Comparison of ENCODE assay signal across 15 mouse cellular contexts in genomic region chr1:128080936-128081696, GRCm38 (mm10). TPM values are rescaled to one million over a fixed set of nuclear protein-coding genes. Genes with fewer than 3 reads are reported as not detected.
DNase-seq lines count a peak whose midpoint lies in the region; ATAC-seq lines count a peak whose summit lies in the region.
"Had no signal": no experiment of that assay in that cellular context is flagged by ENCODE, and none has a peak within 500 bp of the region (broad histone marks: within the 10 kb centered on the region; RNA-seq: fewer than 3 reads in every experiment).

No protein-coding gene starts in this region.

- WGBS in heart, embryonic 15.5 days: 59% methylated on average over 5 of the region's 5 CpGs

- peak; percentile 63; the same call in 1 of the 2 replicates for ATAC-seq in heart, embryonic 15.5 days (replicated peaks; ENCODE audit: insufficient number of reproducible peaks, insufficient read depth, low FRiP score, low read depth)
- ATAC-seq: forebrain, embryonic 16.5 days; midbrain, embryonic 15.5 days had no signal

- intact Hi-C loops in left cerebral cortex, postnatal 4 days (cut with DNase I): no loop called here

- no peaks in the 10 kb centered on the region for H3K27me3 ChIP-seq in heart, embryonic 15.5 days
- H3K27me3 ChIP-seq: kidney, embryonic 15.5 days; liver, embryonic 15.5 days; midbrain, embryonic 15.5 days had no signal

- no peak overlapping the region for H3K4me2 ChIP-seq in heart, embryonic 15.5 days
- H3K4me2 ChIP-seq: kidney, embryonic 15.5 days; liver, embryonic 15.5 days; midbrain, embryonic 15.5 days had no signal

- peaks cover 10% of the 10 kb centered on the region for H3K4me1 ChIP-seq in heart, embryonic 15.5 days (replicated peaks)
- H3K4me1 ChIP-seq: kidney, embryonic 15.5 days; liver, embryonic 15.5 days; midbrain, embryonic 15.5 days had no signal

- DNase-seq in cerebellum, postnatal 10 days: peak; percentile 26 to 40
- DNase-seq in cerebellum, postnatal 4 days (ENCODE audit: low spot score in 2 of 2): no peak
- DNase-seq in left cerebral cortex, postnatal 4 days: peak; percentile 10
- no peak for DNase-seq in left cerebral cortex, adult 18-20 months (ENCODE audit: low spot score in 2 of 2)
- DNase-seq in skeletal muscle tissue, adult 2 months (ENCODE audit: low read depth, low spot score): peak; percentile 25
- no peak for DNase-seq in urinary bladder, postnatal 10 days (ENCODE audit: low spot score)
- no peak for DNase-seq in thymus, postnatal 36 days
- DNase-seq: cerebellum, adult 18-20 months; right cerebral cortex, postnatal 4 days; thymus, postnatal 4 days had no signal

- H3K9ac ChIP-seq in heart, embryonic 15.5 days: no peak overlapping the region
- H3K9ac ChIP-seq: kidney, embryonic 15.5 days; liver, embryonic 15.5 days; midbrain, embryonic 15.5 days had no signal

- no peak overlapping the region for H3K4me3 ChIP-seq in heart, embryonic 15.5 days
- H3K4me3 ChIP-seq: kidney, embryonic 15.5 days; liver, embryonic 15.5 days; midbrain, embryonic 15.5 days had no signal

- H3K27ac ChIP-seq in heart, embryonic 15.5 days: peak overlapping the region; percentile 47
- H3K27ac ChIP-seq: kidney, embryonic 15.5 days; liver, embryonic 15.5 days; midbrain, embryonic 15.5 days had no signal

- no peaks in the 10 kb centered on the region for H3K36me3 ChIP-seq in heart, embryonic 15.5 days
- H3K36me3 ChIP-seq: liver, embryonic 15.5 days; midbrain, embryonic 15.5 days had no signal

- H3K9me3 ChIP-seq in heart, embryonic 15.5 days (replicated peaks): no peaks in the 10 kb centered on the region
- H3K9me3 ChIP-seq: kidney, embryonic 15.5 days; liver, embryonic 15.5 days; midbrain, embryonic 15.5 days had no signal

RNA-seq across cellular contexts. Expression of gene Zranb3, which starts 21.7 kb away (rescaled TPM):
- 10 to 100 TPM in 1 of 2 experiments, 1 to 10 TPM in 1; 8.4 to 11.0 TPM for total RNA-seq in left cerebral cortex, postnatal 4 days (2021)
- total RNA-seq in left cerebral cortex, adult 18-20 months (2021): 1 to 10 TPM; 6.9 to 7.4 TPM
- polyA plus RNA-seq in heart, embryonic 15.5 days (2015; fragmentation: Nextera tagmentation; extraction: Ambion mirVana): 5.3 and 5.7 TPM in 2 replicates

RNA-seq across cellular contexts. Expression of gene R3hdm1, which starts 22.0 kb away (rescaled TPM):
- total RNA-seq in left cerebral cortex, postnatal 4 days (2021): 100 to 1,000 TPM; 209 to 228 TPM
- total RNA-seq in left cerebral cortex, adult 18-20 months (2021): 100 to 1,000 TPM; 409 to 438 TPM
- polyA plus RNA-seq in heart, embryonic 15.5 days (2015; fragmentation: Nextera tagmentation; extraction: Ambion mirVana): 46.2 and 46.6 TPM in 2 replicates

Comparison
In these comparisons a context has a peak if more than half of its experiments do, and no peak if none do; other contexts are left out.
1. DNase-seq: peak in cerebellum, postnatal 10 days (2 of 2), left cerebral cortex, postnatal 4 days (single experiment) and skeletal muscle tissue, adult 2 months (single experiment); none in cerebellum, postnatal 4 days (0 of 2), left cerebral cortex, adult 18-20 months (0 of 2), urinary bladder, postnatal 10 days (single experiment) and thymus, postnatal 36 days (0 of 2).